Mouse (Mus musculus) ovary, adult 18-20 months (tissue): ENCODE results near the gene Tspan10.
A peak's percentile ranks its signal among the peaks of the same experiment; 100 is the strongest.
"Not testable (repeated sequence)": the region's sequence is repeated elsewhere in the genome, so short reads cannot be mapped to it uniquely, and the experiment has no call there.

Experiments used
- DNase-seq: peaks from one replicate; pipeline ENCODE4 v3.0.0; 2022; ENCODE audit warnings: low spot score, mixed read lengths

Tspan10 gene

GRCm38 (mm10) chr11:120442344-120442743, at the start of gene Tspan10:
Tspan10 (plus strand) TSS chr11:120442644.
- no peak for DNase-seq

GRCm38 (mm10) chr11:120395661-120396060, 46.8 kb upstream of the Tspan10 start:
- DNase-seq, result no peak

- DNase-seq, result no peak
These were observed 44.8 kb upstream of the Tspan10 start for GRCm38 (mm10) chr11:120397602-120398001.

- no peak for DNase-seq
These were observed 43.1 kb upstream of the Tspan10 start for GRCm38 (mm10) chr11:120399319-120399718.

GRCm38 (mm10) chr11:120404814-120405213, 37.6 kb upstream of the Tspan10 start:
- no peak for DNase-seq

GRCm38 (mm10) chr11:120405867-120406266, 36.6 kb upstream of the Tspan10 start:
- no peak for DNase-seq

GRCm38 (mm10) chr11:120406445-120406844, 36.0 kb upstream of the Tspan10 start:
- no peak for DNase-seq

GRCm38 (mm10) chr11:120413621-120414020, 28.8 kb upstream of the Tspan10 start:
- DNase-seq, result not testable (repeated sequence)

- DNase-seq, result no peak
These were observed 24.6 kb upstream of the Tspan10 start for GRCm38 (mm10) chr11:120417852-120418251.

GRCm38 (mm10) chr11:120418592-120418991, 23.9 kb upstream of the Tspan10 start:
- DNase-seq, result no peak

- no peak for DNase-seq
These were observed 19.5 kb upstream of the Tspan10 start for GRCm38 (mm10) chr11:120422651-120423568.

- DNase-seq, result peak; percentile 47
These were observed 18.7 kb upstream of the Tspan10 start for GRCm38 (mm10) chr11:120423569-120424295.

- no peak for DNase-seq
These were observed 15.7 kb upstream of the Tspan10 start for GRCm38 (mm10) chr11:120426727-120427126.

GRCm38 (mm10) chr11:120437152-120437856, 5.1 kb upstream of the Tspan10 start, which contains the start of gene Nploc4:
Nploc4 (minus strand) TSS chr11:120437708.
- peak; percentile 75 for DNase-seq

- no peak for DNase-seq
These were observed 4.5 kb upstream of the Tspan10 start for GRCm38 (mm10) chr11:120437857-120438385.

GRCm38 (mm10) chr11:120442765-120443280, 379 bp downstream of the Tspan10 start:
- no peak for DNase-seq

- DNase-seq, result no peak
These were observed 1.7 kb downstream of the Tspan10 start for GRCm38 (mm10) chr11:120444106-120444505.

GRCm38 (mm10) chr11:120445475-120445874, 3.0 kb downstream of the Tspan10 start:
- no peak for DNase-seq

GRCm38 (mm10) chr11:120447179-120447578, 4.7 kb downstream of the Tspan10 start:
- no peak for DNase-seq

- DNase-seq, result no peak
These were observed 9.8 kb downstream of the Tspan10 start for GRCm38 (mm10) chr11:120452246-120452645.

GRCm38 (mm10) chr11:120453306-120453705, 10.9 kb downstream of the Tspan10 start, which contains the start of gene Pde6g:
Pde6g (minus strand) TSS chr11:120453500.
- no peak for DNase-seq

- no peak for DNase-seq
These were observed 12.5 kb downstream of the Tspan10 start for GRCm38 (mm10) chr11:120454965-120455364.
